Mouse (Mus musculus): ENCODE measurements around the gene Mta3.

GRCm38 (mm10) chr17:83807345-83807744 lies 101.4 kb downstream of the Mta3 start:
- TF ChIP-seq CTCF (conservative IDR thresholded peaks at IDR 0.05; ENCODE audit: insufficient read depth, insufficient read length, low read depth, low read length) (no peak), POLR2A (IDR thresholded peaks at IDR 0.05; ENCODE audit: low read depth, low read length) (no peak)

Data from kidney, adult 2 months (tissue).